Mouse (Mus musculus) adipocyte (in vitro differentiated cells): ENCODE data around the gene Lrg1.

ENCODE experiments used
- DNase-seq: peaks from one replicate; pipeline ENCODE4 v3.0.0-alpha.2; 2016; ENCODE audit warnings: low spot score

The Lrg1 gene

DNA sequence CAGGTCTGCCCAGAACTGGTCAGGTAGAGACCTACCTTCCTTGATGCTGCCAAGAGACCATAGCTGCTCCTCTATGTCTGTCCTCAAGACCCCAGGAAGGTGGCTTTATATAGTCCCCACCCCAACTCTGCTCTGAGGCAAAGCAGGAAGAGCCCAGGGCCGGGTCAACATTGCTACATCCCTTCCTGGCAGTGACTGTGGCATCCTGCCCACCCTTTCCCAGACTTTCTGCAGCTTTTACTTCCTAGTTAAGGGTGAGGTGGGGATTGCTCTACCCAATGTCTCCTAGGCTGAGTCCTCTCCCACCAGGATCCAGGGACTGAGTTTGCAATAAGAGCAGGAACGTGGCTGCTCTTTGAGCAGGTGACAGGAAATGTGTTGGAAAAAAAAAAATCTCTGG is at the start of gene Lrg1:
Gene Lrg1 (minus strand): TSS at position 176 of the 400 bp plus-strand sequence.
- DNase-seq = peak; percentile 71

DNA sequence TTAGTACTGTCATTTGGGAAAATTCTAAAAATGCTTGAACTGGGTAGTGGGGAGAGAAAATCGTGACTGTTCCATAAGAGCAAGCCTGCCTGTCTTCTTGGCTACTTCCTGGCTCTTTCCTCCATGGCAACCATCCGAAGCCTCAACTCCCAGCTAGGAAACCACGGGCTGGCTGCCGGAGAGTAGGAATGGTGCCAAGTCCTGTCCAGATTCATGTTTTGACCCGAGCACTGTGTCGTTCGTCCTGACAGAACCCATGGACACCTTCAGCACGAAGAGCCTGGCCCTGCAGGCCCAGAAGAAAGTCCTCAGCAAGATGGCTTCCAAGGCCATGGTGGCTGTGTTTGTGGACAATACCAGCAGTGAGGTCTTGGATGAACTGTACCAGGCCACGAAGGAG is 49.7 kb upstream of the Lrg1 start:
- DNase-seq = no peak

DNA sequence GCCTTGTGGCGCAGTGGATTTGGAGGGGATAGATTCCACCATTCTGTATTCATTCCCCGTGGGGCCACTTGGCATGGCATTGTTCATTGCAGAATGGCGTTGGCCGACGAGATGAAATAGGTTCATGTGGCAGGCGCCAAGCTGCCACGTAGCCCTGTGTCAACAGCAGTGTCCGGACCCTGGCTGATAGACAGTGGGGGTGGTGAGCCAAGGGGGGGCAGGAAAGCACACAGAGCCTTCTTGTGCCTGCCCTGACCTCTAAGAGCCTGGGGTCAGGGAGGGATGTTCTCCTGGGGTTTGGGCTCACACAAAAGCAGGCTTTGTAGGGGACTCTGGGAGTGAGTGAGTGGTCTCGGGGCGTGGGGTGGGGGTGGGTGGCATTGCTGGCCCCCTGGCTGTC is 48.8 kb upstream of the Lrg1 start:
- DNase-seq = no peak

DNA sequence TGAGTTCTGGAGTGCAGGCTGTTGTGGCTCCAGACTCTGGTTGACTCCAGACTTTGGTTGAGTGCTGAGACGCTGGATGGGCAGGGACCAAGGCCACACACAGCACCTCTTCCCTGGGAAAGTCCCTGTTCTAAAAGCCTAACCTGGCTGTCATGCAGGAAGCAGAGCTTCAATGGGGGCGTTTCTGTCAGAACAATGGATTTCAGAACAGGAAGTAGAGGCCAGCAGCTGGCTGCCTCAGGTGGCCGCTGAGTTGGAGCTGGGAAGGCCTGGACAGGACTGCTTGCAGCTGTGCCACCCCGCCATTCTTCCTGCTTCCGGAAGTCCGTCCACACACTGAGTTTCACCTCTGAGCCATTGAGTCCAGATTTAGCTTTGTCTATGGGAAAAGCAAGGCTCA is 48.0 kb upstream of the Lrg1 start:
- no peak for DNase-seq

DNA sequence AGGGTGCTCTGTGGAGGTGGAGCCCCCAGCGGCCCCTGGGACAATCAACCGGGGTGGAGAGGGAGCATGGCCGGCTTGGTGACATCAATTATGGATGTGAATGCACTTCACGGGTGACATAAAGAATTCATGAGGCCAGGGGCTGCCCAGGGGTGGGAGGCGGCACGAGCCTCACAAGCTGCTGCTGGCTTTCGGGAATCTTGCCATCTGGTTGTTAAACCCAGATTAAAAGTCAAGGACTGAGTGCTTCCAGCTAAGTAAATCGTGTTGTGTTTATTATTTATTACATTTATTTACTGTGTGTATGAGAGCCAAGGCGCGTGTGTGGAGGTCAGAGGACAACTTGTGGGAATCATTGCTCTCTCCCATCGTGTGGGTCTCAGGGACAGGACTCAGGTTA is 43.9 kb upstream of the Lrg1 start:
- DNase-seq = no peak

DNA sequence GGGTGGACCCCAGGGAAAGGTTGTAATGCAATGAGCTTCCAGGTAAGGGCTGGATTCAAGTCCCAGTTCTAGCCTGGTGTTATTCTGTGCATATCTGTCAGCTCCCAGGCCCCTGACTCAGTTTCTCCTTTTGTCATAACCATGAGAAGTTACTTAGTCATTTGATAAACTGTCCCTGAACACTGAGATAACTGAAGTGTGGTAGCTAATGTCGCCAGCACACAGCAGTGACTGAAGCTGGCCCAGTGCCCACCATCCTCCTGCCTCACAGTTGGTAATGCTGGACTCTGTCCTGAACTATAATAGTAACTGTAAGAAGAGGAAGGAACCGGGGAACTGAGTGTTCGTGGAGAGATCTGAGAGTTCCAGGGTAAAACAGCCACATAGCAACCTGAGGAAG is 42.7 kb upstream of the Lrg1 start:
- DNase-seq = no peak

DNA sequence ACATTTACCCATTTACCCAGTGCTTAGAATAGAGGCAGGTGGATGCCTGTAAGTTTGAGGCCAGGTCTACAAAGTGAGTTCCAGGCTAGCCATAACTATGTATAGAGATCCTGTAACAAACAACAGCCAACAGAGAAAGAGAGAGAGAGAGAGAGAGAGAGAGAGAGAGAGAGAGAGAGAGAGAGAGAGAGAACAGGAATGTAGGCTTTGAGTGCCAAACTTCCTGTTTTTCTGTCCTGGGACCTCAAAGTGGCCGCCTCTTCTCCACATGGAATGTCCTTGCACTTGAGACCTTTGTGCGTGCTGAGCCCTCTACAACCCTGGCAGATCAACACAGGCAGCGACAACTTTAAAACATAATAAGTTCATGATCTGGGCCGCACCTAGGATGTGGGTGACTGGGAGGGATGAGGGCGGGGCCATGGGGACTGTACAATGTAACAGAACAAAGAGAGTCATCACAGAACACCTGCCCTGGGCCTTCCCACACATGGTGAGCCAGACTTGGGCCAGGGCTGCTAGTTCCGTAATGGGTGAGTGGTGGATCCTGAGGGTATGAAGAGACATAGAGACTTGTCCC is 41.8 kb upstream of the Lrg1 start:
- DNase-seq = no peak

DNA sequence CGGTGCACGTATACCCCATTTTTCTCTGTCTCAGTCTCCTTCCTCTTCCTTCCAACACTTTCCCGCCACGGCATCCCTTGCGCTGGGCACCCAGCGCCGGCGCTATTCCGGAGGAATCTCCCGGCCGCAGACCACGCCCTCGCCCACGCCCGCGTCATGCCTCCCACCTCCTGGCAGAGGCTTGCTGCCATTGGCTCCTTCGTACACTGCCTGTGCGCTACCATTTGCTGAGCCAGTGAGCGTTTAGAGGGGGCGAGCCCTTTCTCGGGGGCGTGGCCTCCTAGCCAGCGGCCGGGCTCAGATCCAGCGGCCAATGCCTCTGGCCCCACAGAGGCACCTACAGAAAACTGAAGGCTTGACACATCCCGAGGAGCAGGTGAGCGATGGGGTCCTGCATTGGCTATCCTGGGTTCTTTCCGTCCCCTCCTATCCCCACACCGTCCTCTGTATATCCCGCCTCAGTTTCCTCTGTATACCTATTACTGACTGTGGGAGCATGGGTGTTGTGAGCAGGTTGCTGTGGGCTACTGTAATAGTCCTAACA is 40.5 kb upstream of the Lrg1 start, which contains the start of gene Tnfaip8l1:
Gene Tnfaip8l1 (plus strand): TSS at position 247 of the 544 bp plus-strand sequence.
- peak; percentile 92 for DNase-seq

DNA sequence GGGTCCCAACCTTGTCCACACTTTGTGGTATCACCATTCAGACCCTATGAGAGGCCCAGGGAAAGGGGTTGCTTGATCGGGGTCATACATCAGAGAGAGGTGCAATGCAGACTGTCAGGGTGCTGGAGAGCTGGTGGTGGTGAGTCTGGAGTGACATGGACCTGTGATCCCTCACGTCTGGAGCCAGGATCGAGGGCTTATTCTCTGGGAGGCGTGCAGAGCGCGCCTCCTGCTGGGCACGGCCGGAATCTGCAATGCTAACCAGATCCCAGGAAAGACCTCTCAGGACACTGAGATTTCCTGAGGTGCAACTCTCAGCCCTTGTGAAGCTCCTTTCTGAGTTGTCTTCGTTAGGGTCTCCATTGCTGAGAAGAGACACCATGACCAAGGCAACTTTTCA is 37.9 kb upstream of the Lrg1 start:
- peak; percentile 71 for DNase-seq

DNA sequence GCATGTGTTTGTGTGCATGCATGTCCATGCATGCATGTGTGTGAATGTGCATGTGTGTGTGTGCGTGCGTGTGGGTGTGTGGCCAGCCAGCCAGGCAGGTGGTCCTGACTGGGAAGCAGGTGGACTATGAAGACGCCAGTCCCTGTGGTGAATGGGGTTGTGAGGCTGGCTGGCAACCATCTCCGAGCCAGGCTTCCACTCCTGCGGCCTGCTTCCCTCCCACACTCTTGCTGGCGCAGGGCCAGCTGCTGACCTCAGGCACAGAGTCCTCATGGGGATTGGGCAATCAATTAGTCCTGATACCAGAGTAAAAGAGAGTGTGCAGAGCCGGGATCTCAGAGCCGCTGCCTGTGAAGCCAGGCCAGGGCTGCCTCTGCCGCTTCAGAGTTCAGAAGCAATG is 31.8 kb upstream of the Lrg1 start:
- peak; percentile 92 for DNase-seq

DNA sequence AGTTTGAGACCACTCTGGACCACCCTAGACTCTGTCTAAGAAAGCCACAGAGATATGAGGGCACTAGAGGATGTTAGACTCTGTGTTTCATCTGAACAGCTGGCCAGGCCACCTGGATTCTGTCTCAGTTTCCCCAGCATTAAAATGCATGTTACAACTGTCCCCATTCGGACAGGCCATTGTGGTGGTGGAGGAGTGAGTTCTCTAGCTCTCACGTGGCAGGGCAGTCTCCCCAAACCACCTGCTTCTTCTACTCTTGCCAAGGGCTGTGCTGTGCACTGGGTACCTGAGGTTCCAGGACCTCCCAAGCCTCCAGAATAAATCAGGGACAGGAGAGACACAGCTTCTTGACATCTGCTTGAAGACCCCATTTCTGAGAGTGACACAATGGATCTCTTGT is 28.1 kb upstream of the Lrg1 start:
- no peak for DNase-seq

DNA sequence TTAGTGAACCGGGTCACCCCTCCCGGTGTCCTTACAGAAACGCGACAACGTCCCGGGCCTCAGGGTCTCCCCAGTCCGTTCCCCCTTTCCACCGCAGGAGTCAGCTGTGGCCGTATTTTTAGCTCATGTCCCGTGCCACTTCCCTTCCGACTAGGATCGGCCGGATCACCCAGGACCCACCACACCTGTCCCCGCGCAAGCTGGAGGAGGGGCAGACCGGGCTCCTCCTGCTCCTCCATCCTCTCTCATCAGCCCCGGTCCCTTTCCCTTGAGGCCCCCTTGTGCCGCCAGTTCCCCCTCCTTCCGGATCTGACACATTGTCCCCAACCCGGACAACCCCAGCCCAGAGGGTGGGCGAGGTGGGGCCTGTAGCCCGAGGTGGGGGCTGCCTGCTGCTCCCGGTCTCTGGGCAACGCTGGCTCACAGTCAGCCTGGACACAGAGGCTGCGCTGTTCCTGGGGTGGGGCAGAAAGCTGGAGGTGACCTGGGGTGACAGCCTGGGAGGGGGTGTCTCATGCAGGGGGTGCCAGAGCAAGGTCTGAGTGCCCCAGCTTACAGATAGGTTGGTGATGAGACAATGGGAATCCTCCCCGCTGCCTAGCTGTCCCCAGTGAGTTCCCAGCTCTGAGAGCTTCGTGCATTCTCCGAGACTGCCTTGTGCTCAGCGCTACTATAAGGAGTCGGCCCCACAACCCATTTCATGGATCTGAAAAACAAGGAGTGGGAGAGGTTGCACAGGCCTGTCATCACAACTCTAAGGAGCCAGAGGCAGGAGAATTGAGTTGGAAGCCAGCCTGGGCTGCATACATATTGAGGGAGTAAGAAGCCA is 27.2 kb upstream of the Lrg1 start:
- DNase-seq = no peak

DNA sequence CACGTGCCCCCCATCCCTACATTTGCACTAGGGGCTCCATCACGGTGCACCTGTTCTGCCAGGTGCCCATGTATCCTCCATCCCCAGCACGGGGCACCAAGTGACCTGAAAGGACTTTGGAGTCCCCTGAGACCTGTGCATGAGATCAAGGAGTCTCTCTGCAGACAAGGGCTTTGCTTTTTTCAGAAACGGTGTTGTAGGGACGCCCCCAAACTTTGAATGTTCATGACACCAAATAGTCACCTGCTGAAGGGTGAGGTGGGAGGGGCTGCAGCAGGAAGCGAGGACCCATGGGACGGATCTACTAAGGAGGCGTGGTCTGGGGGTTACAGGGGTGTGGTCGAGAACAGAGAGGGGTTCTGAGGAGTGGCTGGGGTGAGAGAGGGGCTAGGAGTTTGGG is 26.5 kb upstream of the Lrg1 start:
- no peak for DNase-seq

DNA sequence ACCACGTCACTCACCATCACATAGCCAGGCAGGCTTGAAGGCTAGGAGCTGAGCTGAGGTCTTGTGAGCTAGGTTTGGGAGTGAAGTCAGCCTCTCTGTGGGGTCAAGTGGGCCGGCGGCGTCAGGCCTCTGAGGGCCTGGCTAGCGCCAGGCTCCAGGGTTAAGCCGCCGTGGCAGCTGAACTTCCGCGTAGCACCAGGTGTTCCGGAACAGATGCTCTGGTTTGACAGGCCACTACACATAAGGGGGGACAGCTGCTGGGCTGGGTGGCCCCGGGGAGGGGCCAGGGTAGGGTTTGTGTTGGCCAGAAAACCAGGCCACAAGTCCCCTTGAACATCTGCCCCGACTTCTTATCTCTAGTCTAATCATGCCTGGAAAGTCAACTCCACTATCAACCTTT is 25.6 kb upstream of the Lrg1 start:
- DNase-seq = no peak

DNA sequence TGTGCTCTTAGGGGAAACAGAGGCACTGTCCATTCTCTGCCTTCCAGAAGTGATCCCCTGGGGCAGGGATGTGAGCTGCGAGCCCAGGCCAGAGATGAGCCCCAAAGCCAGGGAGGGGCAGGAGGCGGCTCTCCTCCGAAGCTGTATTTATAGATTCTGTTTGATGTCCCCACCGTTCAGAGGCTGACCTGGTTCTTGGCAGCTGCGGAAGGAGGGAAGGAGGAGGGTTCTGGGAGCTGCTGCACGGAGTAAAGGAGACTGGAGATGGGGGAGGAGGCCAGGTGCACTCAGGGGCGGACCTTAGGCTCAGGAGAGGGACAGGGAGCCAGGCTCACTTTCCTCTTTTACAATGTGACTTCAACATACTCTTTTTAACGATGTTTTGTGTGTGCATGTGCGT is 24.3 kb upstream of the Lrg1 start:
- no peak for DNase-seq

DNA sequence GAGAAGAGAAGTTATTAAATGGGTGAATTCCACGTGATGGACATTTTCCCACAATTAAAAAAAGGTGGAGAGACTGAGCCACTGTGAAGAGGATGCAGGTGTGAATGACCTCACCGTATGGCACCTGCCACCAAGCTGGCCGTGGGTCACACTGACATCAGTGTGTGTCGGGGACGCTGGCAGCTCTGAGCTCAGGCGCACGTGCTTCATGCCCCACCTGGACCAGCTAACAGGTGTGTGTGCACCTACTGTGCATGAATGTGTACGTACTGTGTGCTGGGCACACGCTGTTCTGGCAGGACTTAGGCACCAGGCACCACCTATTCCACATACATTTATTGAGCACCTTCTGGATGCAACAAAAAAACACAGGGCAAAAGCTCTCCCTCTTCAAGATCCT is 22.7 kb upstream of the Lrg1 start:
- DNase-seq = no peak

DNA sequence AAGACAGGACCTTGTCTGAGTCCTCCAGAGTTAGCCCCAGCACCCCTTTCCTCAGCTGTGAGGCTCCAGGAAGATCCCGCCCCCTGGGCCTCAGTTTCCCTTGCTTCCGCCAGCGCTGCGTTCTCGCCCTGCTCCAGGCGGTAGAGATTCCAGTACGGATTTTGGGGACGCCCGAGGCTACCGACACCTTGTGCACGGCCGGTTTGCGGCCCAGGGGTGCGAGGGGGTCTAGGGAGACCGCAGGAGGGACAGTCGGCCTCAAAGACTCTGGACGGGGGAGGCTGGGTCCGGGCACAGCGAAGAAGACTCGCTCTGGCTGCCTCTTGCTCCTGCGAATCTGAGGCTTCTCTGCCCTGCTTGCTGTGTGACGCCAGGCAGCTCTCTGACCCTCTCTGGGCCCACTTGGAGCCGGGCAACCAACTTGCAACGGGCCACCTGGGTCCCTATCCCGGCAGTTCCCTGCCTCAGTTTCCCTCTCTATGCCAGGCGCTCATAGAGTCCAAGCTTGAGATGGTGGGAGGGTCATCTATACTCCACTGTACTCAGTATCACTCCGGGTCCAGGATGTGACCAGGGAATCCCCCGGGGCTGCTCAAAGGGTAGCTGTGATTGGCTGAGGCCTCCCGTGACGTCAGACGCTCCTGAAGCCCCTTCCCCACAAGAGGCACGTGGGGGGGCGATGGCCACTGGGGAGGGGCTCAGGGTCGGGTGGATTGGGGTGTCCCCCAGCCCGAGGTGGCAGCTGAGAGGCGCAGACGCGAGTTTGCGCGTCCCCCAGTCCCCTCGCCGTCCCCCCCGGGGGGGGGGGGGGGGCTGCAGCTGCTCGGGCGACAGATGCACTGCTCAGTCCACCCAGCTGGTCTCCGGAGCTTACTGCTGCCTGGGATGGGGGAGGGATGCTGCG is 20.2 kb upstream of the Lrg1 start:
- DNase-seq = no peak

DNA sequence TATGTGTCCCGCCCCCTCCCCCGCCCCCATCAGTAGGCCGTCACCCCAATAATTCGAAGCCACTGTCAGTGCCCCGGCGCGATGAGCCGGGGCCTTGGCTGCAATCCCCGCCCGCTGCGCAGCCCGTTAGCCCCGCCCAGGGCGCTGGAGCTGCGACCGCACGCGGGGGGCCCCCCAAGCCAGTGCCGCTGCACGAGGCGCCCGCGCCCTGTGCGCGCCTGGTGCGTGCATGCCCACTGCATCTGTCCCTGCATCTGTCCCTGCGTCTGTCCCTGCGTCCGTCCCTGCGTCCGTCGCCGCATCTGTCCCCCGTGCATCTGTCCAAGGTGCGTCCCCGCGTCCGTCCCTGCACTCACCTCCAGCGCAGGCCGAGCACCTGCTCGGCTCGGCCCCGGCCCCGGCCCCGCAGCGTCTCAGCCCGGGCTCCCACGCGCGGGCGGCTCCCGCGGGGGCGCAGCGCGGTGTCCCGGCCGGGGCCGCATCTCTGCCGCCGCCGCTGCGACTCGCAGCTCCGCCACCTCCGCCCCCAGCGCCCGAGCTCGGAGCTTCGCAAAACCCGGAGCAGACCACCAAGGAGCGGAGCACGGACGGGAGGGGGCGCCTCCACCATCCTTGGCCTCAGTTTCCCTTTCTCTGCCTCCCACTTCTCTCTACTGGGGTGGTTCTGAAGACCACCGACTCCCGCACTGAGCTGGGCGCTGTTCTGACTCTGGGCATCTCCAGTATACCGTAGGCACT is 18.2 kb upstream of the Lrg1 start, which contains the start of gene Sema6b:
Gene Sema6b (minus strand): TSS at position 486 of the 738 bp plus-strand sequence.
- DNase-seq = no peak

DNA sequence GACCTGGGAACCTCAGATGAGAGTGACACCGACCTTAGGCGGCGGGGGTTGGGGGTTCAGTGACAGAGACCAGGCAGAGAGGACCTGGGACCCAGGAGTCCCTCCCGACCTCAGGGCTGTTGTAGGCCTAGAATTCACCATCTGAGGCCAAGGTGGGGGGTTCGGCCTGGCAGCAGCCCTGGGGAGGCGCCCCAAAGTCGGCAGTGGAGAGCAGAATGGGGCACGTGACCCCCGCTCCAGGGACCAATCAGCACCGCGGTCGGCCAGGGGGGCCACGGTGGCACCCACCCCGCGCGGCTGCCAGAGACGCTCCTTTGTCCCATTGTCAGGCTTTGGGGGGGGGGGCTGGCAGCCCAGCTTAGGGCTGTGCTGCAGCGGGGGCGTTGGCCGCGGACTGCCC is 17.6 kb upstream of the Lrg1 start:
- DNase-seq = no peak

DNA sequence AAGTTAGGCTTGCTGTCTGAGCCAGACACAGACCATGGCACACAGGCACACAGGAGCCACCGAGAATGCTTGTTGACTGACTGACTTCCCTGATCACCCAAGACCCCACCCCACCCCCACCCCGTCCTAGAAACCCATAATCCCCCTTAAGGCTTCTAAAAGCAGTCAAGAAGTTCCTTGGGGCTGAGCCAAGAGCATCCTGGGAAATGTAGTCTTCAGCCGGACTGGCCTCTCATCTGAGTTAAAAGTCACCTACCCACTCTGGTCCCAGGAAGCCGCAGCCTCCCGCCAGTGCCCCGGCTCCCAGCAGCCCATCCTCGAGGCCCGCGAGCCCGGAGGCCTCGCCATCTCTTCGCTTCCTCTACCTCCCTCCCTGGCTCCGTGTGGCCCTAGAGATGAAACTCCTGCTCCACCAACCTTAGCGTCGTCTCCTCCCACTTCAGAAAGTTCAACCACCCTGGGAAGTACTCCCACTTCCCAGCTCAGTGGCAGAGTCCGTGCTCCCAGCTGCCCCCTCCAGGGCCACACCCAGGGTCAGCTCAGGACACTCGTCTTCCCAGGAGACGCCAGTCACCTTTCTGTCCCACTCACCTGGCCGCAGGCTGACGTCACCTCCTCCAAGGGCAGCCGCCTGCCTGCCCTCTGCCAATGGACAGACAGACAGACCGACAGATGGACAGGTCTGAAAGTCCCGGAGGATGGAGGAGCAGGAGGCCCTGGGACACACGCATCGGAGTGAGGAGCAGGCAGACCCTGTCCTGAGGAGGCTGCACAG is 16.2 kb upstream of the Lrg1 start:
- DNase-seq = no peak

DNA sequence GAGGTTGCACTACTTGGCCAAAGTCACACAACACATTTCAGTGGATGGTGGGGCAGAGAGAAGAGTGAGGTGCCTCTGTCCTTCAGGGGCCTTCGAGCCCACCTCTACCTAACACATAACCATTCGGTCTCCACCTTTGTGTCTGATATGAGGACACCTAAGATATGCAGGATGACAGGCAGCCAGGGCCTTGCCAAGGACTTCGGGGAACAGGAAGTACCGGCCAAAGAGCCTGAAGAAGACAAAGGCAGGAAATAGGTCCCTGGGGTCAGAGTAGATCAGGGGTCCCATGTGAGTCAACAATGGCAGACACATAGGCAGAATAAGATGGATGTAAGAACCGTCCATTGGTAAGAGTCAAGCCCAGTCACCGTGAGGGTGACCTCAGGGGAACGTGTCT is 14.8 kb upstream of the Lrg1 start:
- DNase-seq = no peak
